ENCODE assay signal across 8 mouse cellular contexts in the genomic region with DNA sequence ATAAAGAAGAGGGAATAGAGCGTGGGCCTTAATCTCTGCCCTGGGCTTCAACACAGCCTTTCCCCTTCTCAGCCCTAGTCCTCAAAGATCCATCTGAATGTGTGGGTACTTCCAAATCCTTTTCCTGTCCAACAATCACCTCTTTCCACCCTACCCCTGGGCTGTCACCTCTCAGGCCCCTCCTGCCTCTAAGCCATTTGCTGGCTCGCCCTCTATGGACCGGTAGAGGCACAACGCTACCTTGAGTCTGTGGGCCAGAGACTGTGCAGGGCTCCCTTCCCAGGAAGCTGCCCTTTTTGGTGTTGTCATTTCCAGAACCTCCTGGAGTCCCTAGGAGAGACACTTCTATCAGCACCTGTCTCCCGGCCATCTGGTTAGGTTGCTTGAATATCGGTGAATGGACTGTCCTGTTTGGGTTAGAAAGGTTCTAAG. TPM values are rescaled to one million over a fixed set of nuclear protein-coding genes. Genes with fewer than 3 reads are reported as not detected.
DNase-seq lines count a peak whose midpoint lies in the region; ATAC-seq and TF ChIP-seq lines count a peak whose summit lies in the region.

No protein-coding gene starts in this region.

- H3K27ac ChIP-seq in cortical plate, adult 2 months (ENCODE audit: insufficient read depth, low read length): no peak overlapping the region
- H3K27ac ChIP-seq in hindbrain, embryonic 12.5 days: peak overlapping the region; percentile 91

- no peaks in the 10 kb centered on the region for H3K9me3 ChIP-seq in hindbrain, embryonic 12.5 days (replicated peaks)

- peak overlapping the region; percentile 70 for H3K4me2 ChIP-seq in hindbrain, embryonic 12.5 days (replicated peaks)

- H3K36me3 ChIP-seq in hindbrain, embryonic 12.5 days: peaks cover 44% of the 10 kb centered on the region

- WGBS in hindbrain, embryonic 12.5 days: 25% methylated on average over 6 of the region's 6 CpGs

- intact Hi-C loops in left cerebral cortex, postnatal 36 days (cut with DNase I): no loop called here

- no peak for ATAC-seq in hindbrain, embryonic 12.5 days (ENCODE audit: low FRiP score)
- peak; percentile 36; the same call in 1 of the 2 replicates for ATAC-seq in monocyte, adult 5-6 weeks (replicated peaks; ENCODE audit: insufficient number of reproducible peaks, low FRiP score, low TSS enrichment, poor library complexity, severe bottlenecking)

- TF ChIP-seq CTCF in cortical plate, adult 2 months (IDR thresholded peaks at IDR 0.05; ENCODE audit: extremely low read depth, insufficient read depth, low read length): 0 out of 2 replicates have a peak, but pooled peaks have one; percentile 8

- DNase-seq in spleen, postnatal 10 days (ENCODE audit: low spot score in 2 of 2): peak; percentile 25 to 53
- no peak for DNase-seq in spleen, adult 18-20 months
- DNase-seq in liver: peak; percentile 29
- DNase-seq in frontal cortex, postnatal 36 days (ENCODE audit: low spot score in 2 of 2): no peak
- no peak for DNase-seq in left cerebral cortex, postnatal 36 days (ENCODE audit: low spot score in 2 of 2)

- peaks cover 2% of the 10 kb centered on the region; the same call in 1 of the 2 replicates for H3K4me1 ChIP-seq in cortical plate, adult 2 months (ENCODE audit: control insufficient read depth, insufficient read depth, low read length)
- peaks cover 14% of the 10 kb centered on the region for H3K4me1 ChIP-seq in hindbrain, embryonic 12.5 days

- TF ChIP-seq POLR2A in cortical plate, adult 2 months (IDR thresholded peaks at IDR 0.05; ENCODE audit: extremely low read depth, insufficient read depth, low read length): no peak

- peak overlapping the region; percentile 93 for H3K9ac ChIP-seq in hindbrain, embryonic 12.5 days

- H3K27me3 ChIP-seq in hindbrain, embryonic 12.5 days: peaks cover 3% of the 10 kb centered on the region; the same call in 1 of the 2 replicates

- H3K4me3 ChIP-seq in cortical plate, adult 2 months (ENCODE audit: insufficient read depth, low read length): peak overlapping the region; percentile 88
- peak overlapping the region; percentile 85 for H3K4me3 ChIP-seq in hindbrain, embryonic 12.5 days

RNA-seq across cellular contexts. Expression of a gene that starts 1.0 kb away (rescaled TPM):
- 74.2 and 77.1 TPM in 2 replicates for polyA plus RNA-seq in cortical plate, adult 2 months (2012; rRNA removed)
- 28.3 and 29.3 TPM in 2 replicates for polyA plus RNA-seq in hindbrain, embryonic 12.5 days (2016; fragmentation: Nextera tagmentation; extraction: Ambion mirVana)
- total RNA-seq in monocyte, adult 5-6 weeks (2017): 7.7 to 10.9 TPM (median 8.0 TPM) in 3 replicates
- total RNA-seq in left cerebral cortex, postnatal 36 days (2021): 10 to 100 TPM; 75.9 to 81.6 TPM

RNA-seq across cellular contexts. Expression of a gene that starts 15.1 kb away (rescaled TPM):
- polyA plus RNA-seq in cortical plate, adult 2 months (2012; rRNA removed): 37.6 and 40.0 TPM in 2 replicates
- 43.1 and 43.3 TPM in 2 replicates for polyA plus RNA-seq in hindbrain, embryonic 12.5 days (2016; fragmentation: Nextera tagmentation; extraction: Ambion mirVana)
- 17.7 to 41.0 TPM (median 28.7 TPM) in 3 replicates for total RNA-seq in monocyte, adult 5-6 weeks (2017)
- total RNA-seq in left cerebral cortex, postnatal 36 days (2021): 10 to 100 TPM; 46.6 to 52.1 TPM

RNA-seq across cellular contexts. Expression of a gene that starts 16.1 kb away (rescaled TPM):
- polyA plus RNA-seq in cortical plate, adult 2 months (2012; rRNA removed): 39.0 and 42.6 TPM in 2 replicates
- polyA plus RNA-seq in hindbrain, embryonic 12.5 days (2016; fragmentation: Nextera tagmentation; extraction: Ambion mirVana): 33.1 and 36.8 TPM in 2 replicates
- 1.8 to 11.1 TPM in 2 of 3 replicates, not detected in the other for total RNA-seq in monocyte, adult 5-6 weeks (2017)
- 10 to 100 TPM; 29.1 to 32.9 TPM for total RNA-seq in left cerebral cortex, postnatal 36 days (2021)

RNA-seq across cellular contexts. Expression of a gene that starts 16.5 kb away (rescaled TPM):
- polyA plus RNA-seq in cortical plate, adult 2 months (2012; rRNA removed): 68.6 and 75.0 TPM in 2 replicates
- 16.4 and 19.5 TPM in 2 replicates for polyA plus RNA-seq in hindbrain, embryonic 12.5 days (2016; fragmentation: Nextera tagmentation; extraction: Ambion mirVana)
- 13.8 to 26.9 TPM (median 23.8 TPM) in 3 replicates for total RNA-seq in monocyte, adult 5-6 weeks (2017)
- 10 to 100 TPM; 57.0 to 63.4 TPM for total RNA-seq in left cerebral cortex, postnatal 36 days (2021)

RNA-seq across cellular contexts. Expression of a gene that starts 44.3 kb away (rescaled TPM):
- polyA plus RNA-seq in cortical plate, adult 2 months (2012; rRNA removed): not detected in 2 replicates
- not detected in 2 replicates for polyA plus RNA-seq in hindbrain, embryonic 12.5 days (2016; fragmentation: Nextera tagmentation; extraction: Ambion mirVana)
- 3.0 TPM in 1 of 3 replicates, not detected in the others for total RNA-seq in monocyte, adult 5-6 weeks (2017)
- under 1 TPM in 1 of 2 experiments, not detected in 1; 0.54 TPM for total RNA-seq in left cerebral cortex, postnatal 36 days (2021)

Comparison
In these comparisons a context has a peak if more than half of its experiments do, and no peak if none do; other contexts are left out.
1. DNase-seq: peak in spleen, postnatal 10 days (2 of 2) and liver (single experiment); none in spleen, adult 18-20 months (0 of 2), frontal cortex, postnatal 36 days (0 of 2) and left cerebral cortex, postnatal 36 days (0 of 2).